Mouse (Mus musculus) gastrocnemius, adult 2 months (tissue): ENCODE results near the gene Dchs1. TPM values are rescaled to one million over a fixed set of nuclear protein-coding genes. Genes with fewer than 3 reads are reported as not detected.
"Not testable (repeated sequence)": the region's sequence is repeated elsewhere in the genome, so short reads cannot be mapped to it uniquely, and the experiment has no call there.

Source experiments
- DNase-seq: peaks from one replicate; pipeline ENCODE4 v3.0.0; 2022
- H3K27ac ChIP-seq: fragments of 200-600 bp; 2 replicates; pipeline ENCODE4 v1.8.1; 2022; ENCODE audit warnings: mild to moderate bottlenecking
- H3K4me3 ChIP-seq: fragments of 200-600 bp; 2 replicates; pipeline ENCODE4 v1.8.1; 2022; ENCODE audit warnings: mild to moderate bottlenecking, moderate library complexity
- CTCF ChIP-seq: fragments of 200-600 bp; IDR thresholded peaks from 2 replicates; pipeline ENCODE4 v1.8.1; 2022; ENCODE audit warnings: antibody characterized with exemption, mild to moderate bottlenecking, moderate library complexity
- intact Hi-C: fragments of 180-260 bp; cut with DNase I; formaldehyde crosslinking; loops from one replicate; pipeline ENCODE4 v1.15.1; 2025
- total RNA-seq, 2 experiments: library from RNA; stranded (reverse); gene quantifications; 2 replicates each; pipeline ENCODE4 v1.2.3; 2021

Gene Dchs1
- total RNA-seq, 2 experiments from 2014 or later, result 2.1 to 5.0 TPM

- peak; percentile 57 for DNase-seq
- intact Hi-C loops, result loop anchor here (2.0 to 10.0 kb wide), 3 partner anchors 74 to 182 kb away; partner anchors contain the start of genes Arfip2, Gm45799, Mrpl17 and Smpd1
- peak within 1 kb of the TSS; percentile 99 for H3K27ac ChIP-seq
- H3K4me3 ChIP-seq, result peak within 1 kb of the TSS; percentile 77
- no peak for TF ChIP-seq CTCF
Measured at GRCm38 (mm10) chr7:105736911-105737521, 50.4 kb downstream of the Dchs1 start, which contains the start of gene Rrp8. Gene Rrp8, minus strand, starts transcription at chr7:105737385.

GRCm38 (mm10) chr7:105736264-105736901 lies 51.1 kb downstream of the Dchs1 start, which contains the start of gene Ilk:
Gene Ilk, plus strand, starts transcription at chr7:105736592.
- intact Hi-C loops, result loop anchor here (2.0 to 10.0 kb wide), 3 partner anchors 74 to 182 kb away; partner anchors contain the start of genes Arfip2, Gm45799, Mrpl17 and Smpd1

GRCm38 (mm10) chr7:105735464-105735863 lies 52.0 kb downstream of the Dchs1 start:
- H3K4me3 ChIP-seq, result peak overlapping the region; percentile 77
- not testable (repeated sequence) for DNase-seq
- intact Hi-C loops, result loop anchor here (5.0 to 10.0 kb wide), 2 partner anchors 93 to 181 kb away; partner anchors contain the start of genes Arfip2, Gm45799, Smpd1 and Timm10b
- peak overlapping the region; percentile 99 for H3K27ac ChIP-seq

More at GRCm38 (mm10) chr7:105736264-105736901, 51.1 kb downstream of the Dchs1 start, which contains the start of gene Ilk:
- peak within 1 kb of the TSS; percentile 99 for H3K27ac ChIP-seq
- TF ChIP-seq CTCF, result 0 out of 2 replicates have a peak, but pooled peaks have one; percentile 8
- peak; percentile 97 for DNase-seq
- H3K4me3 ChIP-seq, result peak within 1 kb of the TSS; percentile 77

GRCm38 (mm10) chr7:105734826-105735225 lies 52.6 kb downstream of the Dchs1 start:
- no peak for DNase-seq
- intact Hi-C loops, result loop anchor here (5.0 to 10.0 kb wide), 2 partner anchors 93 to 180 kb away; partner anchors contain the start of genes Arfip2, Gm45799, Smpd1 and Timm10b
- H3K27ac ChIP-seq, result peak overlapping the region; percentile 99
- TF ChIP-seq CTCF, result no peak
- no peak overlapping the region for H3K4me3 ChIP-seq

GRCm38 (mm10) chr7:105733836-105734235 lies 53.6 kb downstream of the Dchs1 start:
- Histone ChIP-seq H3K27ac (no peak overlapping the region), H3K4me3 (no peak overlapping the region)
- DNase-seq, result no peak
- intact Hi-C loops, result loop anchor here (10.0 kb wide), 1 partner anchor 179 kb away; the partner anchor contains the start of gene Smpd1
- TF ChIP-seq CTCF, result no peak

- intact Hi-C loops, result loop anchor here (1.0 kb wide), 1 partner anchor 85 kb away; no protein-coding TSS in a partner anchor
- no peak for DNase-seq
- TF ChIP-seq CTCF, result no peak
- Histone ChIP-seq H3K27ac (peak overlapping the region; percentile 25; the same call in 1 of the 2 replicates), H3K4me3 (no peak overlapping the region)
Measured at GRCm38 (mm10) chr7:105728701-105729428, 58.6 kb downstream of the Dchs1 start.

GRCm38 (mm10) chr7:105726980-105727325 lies 60.5 kb downstream of the Dchs1 start:
- no peak for TF ChIP-seq CTCF
- intact Hi-C loops, result loop anchor here (1.0 kb wide), 1 partner anchor 90 kb away; no protein-coding TSS in a partner anchor
- Histone ChIP-seq H3K27ac (no peak overlapping the region), H3K4me3 (no peak overlapping the region)
- DNase-seq, result no peak

GRCm38 (mm10) chr7:105726144-105726979 lies 61.1 kb downstream of the Dchs1 start:
- intact Hi-C loops, result loop anchor here (1.0 kb wide), 1 partner anchor 91 kb away; no protein-coding TSS in a partner anchor
- peak; percentile 92 for TF ChIP-seq CTCF
- peak; percentile 42 for DNase-seq
- Histone ChIP-seq H3K4me3 (no peak overlapping the region), H3K27ac (peak overlapping the region; percentile 9; the same call in 1 of the 2 replicates)

- no peak for DNase-seq
- intact Hi-C loops, result no loop called here
- Histone ChIP-seq H3K4me3 (no peak overlapping the region), H3K27ac (no peak overlapping the region)
- no peak for TF ChIP-seq CTCF
Measured at GRCm38 (mm10) chr7:105721916-105722315, 65.5 kb downstream of the Dchs1 start.

- Histone ChIP-seq H3K4me3 (no peak overlapping the region), H3K27ac (no peak overlapping the region)
- no peak for TF ChIP-seq CTCF
- intact Hi-C loops, result no loop called here
- no peak for DNase-seq
Measured at GRCm38 (mm10) chr7:105715366-105715765, 72.1 kb downstream of the Dchs1 start.

- no peak overlapping the region for H3K27ac ChIP-seq
- no peak for TF ChIP-seq CTCF
- intact Hi-C loops, result no loop called here
- no peak for DNase-seq
- H3K4me3 ChIP-seq, result no peak overlapping the region
Measured at GRCm38 (mm10) chr7:105708733-105709132, 78.7 kb downstream of the Dchs1 start.
